Mouse (Mus musculus) stomach, postnatal 0 days (tissue): ENCODE results near the gene Specc1.

Experiments used
- CTCF ChIP-seq: IDR thresholded peaks from 2 replicates; pipeline ENCODE4 v1.5.1; 2016; ENCODE audit warnings: antibody characterized with exemption, low read depth, mild to moderate bottlenecking, moderate library complexity
- EP300 ChIP-seq: optimal IDR thresholded peaks from 2 replicates; pipeline ENCODE3; 2016; ENCODE audit warnings: antibody characterized with exemption

DNA sequence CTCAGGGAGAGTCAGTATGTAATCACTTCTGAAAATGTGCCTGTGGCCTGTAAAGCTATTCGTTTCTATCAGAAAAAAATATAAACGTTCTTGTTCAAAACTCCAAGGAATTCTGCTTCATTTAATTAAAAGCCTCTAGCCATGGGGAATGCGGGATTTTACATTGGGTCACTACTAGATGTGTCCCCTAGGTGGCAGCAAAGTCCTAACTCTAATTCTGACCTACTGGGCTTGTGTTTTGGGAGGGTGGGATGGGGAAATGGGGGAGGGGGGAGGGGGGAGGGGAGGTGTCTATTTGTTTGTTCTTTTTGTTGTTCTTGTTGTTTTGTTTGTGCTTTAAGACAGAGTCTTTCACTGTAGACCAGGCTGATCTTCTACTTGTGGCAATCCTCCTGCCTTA is 7.2 kb upstream of the Specc1 start:
- TF ChIP-seq CTCF (peak; percentile 76), EP300 (no peak)
